Comparison of ENCODE assay signal across 20 mouse cellular contexts in genomic region chr11:74959501-74959900, GRCm38 (mm10). TPM values are rescaled to one million over a fixed set of nuclear protein-coding genes. Genes with fewer than 3 reads are reported as not detected.
A peak's percentile ranks its signal among the peaks of the same experiment; 100 is the strongest.
DNase-seq lines count a peak whose midpoint lies in the region; ATAC-seq and TF ChIP-seq lines count a peak whose summit lies in the region.
"Had no signal": no experiment of that assay in that cellular context is flagged by ENCODE, and none has a peak within 500 bp of the region (broad histone marks: within the 10 kb centered on the region; RNA-seq: fewer than 3 reads in every experiment).

No protein-coding gene starts in this region.

- DNase-seq in lung, embryonic 14.5 days: peak; percentile 23
- no peak for DNase-seq in lung, postnatal 10 days
- peak; percentile 23 for DNase-seq in NIH3T3 (ENCODE audit: low read depth)
- DNase-seq in lung, postnatal 36 days: peak; percentile 53
- DNase-seq in right cerebral cortex, adult 2 months (ENCODE audit: low spot score in 2 of 2): no peak
- DNase-seq: cerebellum, adult 9-11 months; embryo, embryonic 11 days; heart, postnatal 4 days; kidney, adult 2 months; right cerebral cortex, postnatal 4 days had no signal

- no peak overlapping the region for H3K4me3 ChIP-seq in intestine, embryonic 16.5 days (ENCODE audit: low read length)
- no peak overlapping the region for H3K4me3 ChIP-seq in intestine, postnatal 0 days (ENCODE audit: low read depth, low read length)
- no peak overlapping the region for H3K4me3 ChIP-seq in lung, embryonic 14.5 days (ENCODE audit: low read depth, low read length)
- H3K4me3 ChIP-seq: embryonic facial prominence, embryonic 15.5 days; forebrain, embryonic 10.5 days; heart, embryonic 12.5 days; left cerebral cortex, adult 2 months; midbrain, embryonic 13.5 days; neural tube, embryonic 15.5 days had no signal

- no peaks in the 10 kb centered on the region for H3K27me3 ChIP-seq in intestine, embryonic 16.5 days (replicated peaks; ENCODE audit: control insufficient read depth, insufficient read depth, low read length)
- no peaks in the 10 kb centered on the region for H3K27me3 ChIP-seq in intestine, postnatal 0 days (replicated peaks; ENCODE audit: control insufficient read depth, insufficient read depth, low read length)
- H3K27me3 ChIP-seq in lung, embryonic 14.5 days (ENCODE audit: insufficient read depth, low read length): no peaks in the 10 kb centered on the region
- H3K27me3 ChIP-seq: embryonic facial prominence, embryonic 15.5 days; heart, embryonic 12.5 days; midbrain, embryonic 13.5 days; neural tube, embryonic 15.5 days had no signal

- no peaks in the 10 kb centered on the region for H3K36me3 ChIP-seq in intestine, embryonic 16.5 days (ENCODE audit: control insufficient read depth, insufficient read depth, low read length)
- H3K36me3 ChIP-seq in intestine, postnatal 0 days (ENCODE audit: control insufficient read depth, insufficient read depth): no peaks in the 10 kb centered on the region; the same call in 1 of the 2 replicates
- peaks cover 8% of the 10 kb centered on the region for H3K36me3 ChIP-seq in lung, embryonic 14.5 days (ENCODE audit: insufficient read depth)
- H3K36me3 ChIP-seq: neural tube, embryonic 15.5 days had no signal

- H3K9me3 ChIP-seq in intestine, embryonic 16.5 days (ENCODE audit: control insufficient read depth, low read length): no peaks in the 10 kb centered on the region
- H3K9me3 ChIP-seq in intestine, postnatal 0 days (ENCODE audit: control insufficient read depth): no peaks in the 10 kb centered on the region
- no peaks in the 10 kb centered on the region for H3K9me3 ChIP-seq in lung, embryonic 14.5 days (ENCODE audit: low read depth, low read length)
- H3K9me3 ChIP-seq: embryonic facial prominence, embryonic 15.5 days; forebrain, embryonic 10.5 days; heart, embryonic 12.5 days; midbrain, embryonic 13.5 days; neural tube, embryonic 15.5 days had no signal

- 83% methylated on average over 2 of the region's 2 CpGs for whole genome bisulfite sequencing in intestine, embryonic 16.5 days
- WGBS in intestine, postnatal 0 days: 66% methylated on average over 2 of the region's 2 CpGs
- 55% methylated on average over 2 of the region's 2 CpGs for WGBS in lung, embryonic 14.5 days

- H3K4me2 ChIP-seq in intestine, embryonic 16.5 days (ENCODE audit: low read depth, low read length): no peak overlapping the region
- H3K4me2 ChIP-seq in intestine, postnatal 0 days (replicated peaks; ENCODE audit: low read depth): no peak overlapping the region
- no peak overlapping the region for H3K4me2 ChIP-seq in lung, embryonic 14.5 days
- H3K4me2 ChIP-seq: embryonic facial prominence, embryonic 15.5 days; heart, embryonic 12.5 days; midbrain, embryonic 13.5 days; neural tube, embryonic 15.5 days had no signal

- ATAC-seq in intestine, embryonic 16.5 days: no peak
- ATAC-seq in intestine, postnatal 0 days: no peak
- no peak for ATAC-seq in lung, embryonic 14.5 days (ENCODE audit: insufficient read depth)
- ATAC-seq in frontal cortex, adult (ENCODE audit: low TSS enrichment): no peak
- ATAC-seq: hindbrain, postnatal 0 days; midbrain, embryonic 13.5 days had no signal

- no peak for TF ChIP-seq CTCF in intestine, postnatal 0 days (IDR thresholded peaks at IDR 0.05; ENCODE audit: low read depth)
- no peak for TF ChIP-seq CTCF in lung, embryonic 14.5 days (IDR thresholded peaks at IDR 0.05; ENCODE audit: low read depth)

- 0 out of 2 replicates have a peak overlapping the region, but pooled peaks have one; percentile 30 for H3K27ac ChIP-seq in intestine, embryonic 16.5 days (ENCODE audit: low read length)
- no peak overlapping the region for H3K27ac ChIP-seq in intestine, postnatal 0 days (ENCODE audit: low read depth, low read length)
- H3K27ac ChIP-seq in lung, embryonic 14.5 days (ENCODE audit: low read depth): 0 out of 2 replicates have a peak overlapping the region, but pooled peaks have one; percentile 37
- H3K27ac ChIP-seq: embryonic facial prominence, embryonic 15.5 days; forebrain, embryonic 10.5 days; hindbrain, postnatal 0 days; left cerebral cortex, adult 2 months; midbrain, embryonic 13.5 days; neural tube, embryonic 15.5 days had no signal

- H3K4me1 ChIP-seq in intestine, embryonic 16.5 days (ENCODE audit: control insufficient read depth, insufficient read depth, low read length): peaks cover 8% of the 10 kb centered on the region
- peaks cover 5% of the 10 kb centered on the region for H3K4me1 ChIP-seq in intestine, postnatal 0 days (replicated peaks; ENCODE audit: control insufficient read depth, insufficient read depth, low read length)
- no peaks in the 10 kb centered on the region for H3K4me1 ChIP-seq in lung, embryonic 14.5 days (ENCODE audit: insufficient read depth)
- H3K4me1 ChIP-seq: embryonic facial prominence, embryonic 15.5 days; forebrain, embryonic 10.5 days; midbrain, embryonic 13.5 days had no signal

- H3K9ac ChIP-seq in intestine, embryonic 16.5 days (ENCODE audit: low read depth, low read length): no peak overlapping the region
- no peak overlapping the region for H3K9ac ChIP-seq in intestine, postnatal 0 days (ENCODE audit: low read depth, low read length)
- no peak overlapping the region for H3K9ac ChIP-seq in lung, embryonic 14.5 days
- H3K9ac ChIP-seq: embryonic facial prominence, embryonic 15.5 days; heart, embryonic 12.5 days; midbrain, embryonic 13.5 days; neural tube, embryonic 15.5 days had no signal

RNA-seq across cellular contexts. Expression of gene Srr, which starts 33.8 kb away (rescaled TPM):
- polyA plus RNA-seq in intestine, embryonic 16.5 days (2015; fragmentation: Nextera tagmentation; extraction: Ambion mirVana): 18.0 and 19.6 TPM in 2 replicates
- 20.3 and 22.4 TPM in 2 replicates for polyA plus RNA-seq in intestine, postnatal 0 days (2015; fragmentation: Nextera tagmentation; extraction: Ambion mirVana)
- polyA plus RNA-seq in lung, embryonic 14.5 days (2014; fragmentation: Nextera tagmentation; extraction: Ambion mirVana): 22.6 and 23.6 TPM in 2 replicates

RNA-seq across cellular contexts. Expression of gene Smg6, which starts 33.9 kb away (rescaled TPM):
- polyA plus RNA-seq in intestine, embryonic 16.5 days (2015; fragmentation: Nextera tagmentation; extraction: Ambion mirVana): 10.7 and 11.4 TPM in 2 replicates
- polyA plus RNA-seq in intestine, postnatal 0 days (2015; fragmentation: Nextera tagmentation; extraction: Ambion mirVana): 6.5 and 7.3 TPM in 2 replicates
- polyA plus RNA-seq in lung, embryonic 14.5 days (2014; fragmentation: Nextera tagmentation; extraction: Ambion mirVana): 16.4 TPM in 2 replicates

Comparison
In these comparisons a context has a peak if more than half of its experiments do, and no peak if none do; other contexts are left out.
1. DNase-seq: peak in lung, embryonic 14.5 days (single experiment), NIH3T3 (single experiment) and lung, postnatal 36 days (single experiment); none in lung, postnatal 10 days (single experiment) and right cerebral cortex, adult 2 months (0 of 2).